9 mouse cellular contexts compared by ENCODE assay signal in the genomic region with DNA sequence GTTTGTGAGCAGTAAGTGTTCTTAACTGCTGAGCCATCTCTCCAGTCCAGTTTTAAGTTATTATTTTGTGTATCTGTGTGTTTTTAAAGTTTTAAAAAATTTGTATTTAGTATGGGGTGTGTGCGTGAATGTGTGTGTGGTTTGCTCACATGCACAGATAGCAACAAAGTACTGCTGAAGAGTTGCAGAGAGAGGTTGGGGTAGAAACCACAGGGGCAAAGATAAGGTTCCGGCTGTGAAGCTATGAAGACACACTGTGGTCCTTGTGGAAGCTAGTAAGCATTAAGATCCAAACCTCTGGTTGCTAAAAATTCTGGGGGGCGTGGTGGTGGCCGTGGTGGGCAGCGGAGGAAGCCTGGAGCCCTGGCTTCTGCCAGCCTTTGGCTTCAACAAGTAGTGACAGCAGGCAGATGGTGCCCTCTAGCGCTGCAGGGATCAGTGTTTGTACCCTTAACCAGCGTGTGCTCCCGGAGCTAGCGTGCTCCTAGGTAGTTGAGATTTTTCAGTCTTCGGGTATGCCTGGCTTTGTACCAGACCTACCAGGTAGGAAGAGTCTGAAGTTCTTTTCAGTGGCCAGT. TPM values are rescaled to one million over a fixed set of nuclear protein-coding genes. Genes with fewer than 3 reads are reported as not detected.
DNase-seq lines count a peak whose midpoint lies in the region; ATAC-seq and TF ChIP-seq lines count a peak whose summit lies in the region.
"Had no signal": no experiment of that assay in that cellular context is flagged by ENCODE, and none has a peak within 500 bp of the region (broad histone marks: within the 10 kb centered on the region; RNA-seq: fewer than 3 reads in every experiment).

No protein-coding gene starts in this region.

- H3K9ac ChIP-seq in kidney, embryonic 16.5 days (replicated peaks; ENCODE audit: low read length), result no peak overlapping the region
- H3K9ac ChIP-seq: neural tube, embryonic 12.5 days had no signal

- no peaks in the 10 kb centered on the region for H3K36me3 ChIP-seq in kidney, adult 2 months (ENCODE audit: control insufficient read depth, insufficient read depth, low read length)
- H3K36me3 ChIP-seq in kidney, embryonic 16.5 days (ENCODE audit: insufficient read depth, low read length), result no peaks in the 10 kb centered on the region
- H3K36me3 ChIP-seq: neural tube, embryonic 12.5 days had no signal

- no peak for ATAC-seq in kidney, embryonic 16.5 days (ENCODE audit: low FRiP score, low TSS enrichment)

- no peak overlapping the region for H3K4me2 ChIP-seq in kidney, embryonic 16.5 days (replicated peaks; ENCODE audit: low read depth, low read length)
- H3K4me2 ChIP-seq: neural tube, embryonic 12.5 days had no signal

- peaks cover 6% of the 10 kb centered on the region; the same call in 1 of the 2 replicates for H3K4me1 ChIP-seq in kidney, adult 2 months (ENCODE audit: control insufficient read depth, insufficient read depth, low read length)
- H3K4me1 ChIP-seq in kidney, embryonic 16.5 days (ENCODE audit: insufficient read depth, low read length), result peaks cover 5% of the 10 kb centered on the region

- H3K9me3 ChIP-seq in kidney, embryonic 16.5 days (ENCODE audit: low read length), result no peaks in the 10 kb centered on the region
- H3K9me3 ChIP-seq: neural tube, embryonic 12.5 days had no signal

- intact Hi-C loops in left cerebral cortex, postnatal 4 days (cut with DNase I), result no loop called here

- 28% methylated on average over 10 of the region's 10 CpGs for WGBS in kidney, adult 2 months
- WGBS in kidney, embryonic 16.5 days, result 49% methylated on average over 10 of the region's 10 CpGs

- peak; percentile 87 for TF ChIP-seq CTCF in kidney, adult 2 months (conservative IDR thresholded peaks at IDR 0.05; ENCODE audit: insufficient read depth, insufficient read length, low read depth, low read length)

- H3K27ac ChIP-seq in kidney, adult 2 months (ENCODE audit: insufficient read depth, low read depth, low read length), result no peak overlapping the region
- H3K27ac ChIP-seq in kidney, embryonic 16.5 days (ENCODE audit: low read length), result no peak overlapping the region
- H3K27ac ChIP-seq: neural tube, embryonic 12.5 days had no signal

- TF ChIP-seq POLR2A in kidney, adult 2 months (IDR thresholded peaks at IDR 0.05; ENCODE audit: low read depth, low read length), result no peak

- H3K27me3 ChIP-seq in kidney, adult 2 months (replicated peaks; ENCODE audit: control insufficient read depth, insufficient read depth, low read length), result no peaks in the 10 kb centered on the region
- H3K27me3 ChIP-seq in kidney, embryonic 16.5 days (ENCODE audit: insufficient read depth, low read length), result no peaks in the 10 kb centered on the region
- H3K27me3 ChIP-seq: neural tube, embryonic 12.5 days had no signal

- peak; percentile 84 for DNase-seq in kidney, adult 2 months
- peak; percentile 72 for DNase-seq in adrenal gland, postnatal 10 days
- DNase-seq in gastrocnemius, postnatal 10 days, result peak; percentile 36
- DNase-seq in left cerebral cortex, postnatal 4 days, result peak; percentile 57
- peak; percentile 25 for DNase-seq in ovary, postnatal 14 days (ENCODE audit: low spot score)
- DNase-seq in Muller cell, postnatal 12 days (ENCODE audit: inconsistent ontology term), result no peak
- no peak for DNase-seq in adipocyte (ENCODE audit: low spot score)

- no peak overlapping the region for H3K4me3 ChIP-seq in kidney, adult 2 months (ENCODE audit: insufficient read depth, low read depth, low read length)
- no peak overlapping the region for H3K4me3 ChIP-seq in kidney, embryonic 16.5 days (ENCODE audit: low read length)
- H3K4me3 ChIP-seq: neural tube, embryonic 12.5 days had no signal

RNA-seq across cellular contexts. Expression of gene Aacs, which starts 13.7 kb away (rescaled TPM):
- polyA plus RNA-seq in kidney, adult 2 months (2012; rRNA removed), result 102 and 131 TPM in 2 replicates
- 39.8 and 41.1 TPM in 2 replicates for polyA plus RNA-seq in kidney, embryonic 16.5 days (2015; fragmentation: Nextera tagmentation; extraction: Ambion mirVana)
- total RNA-seq in adrenal gland, postnatal 10 days (2021), result 10 to 100 TPM; 18.1 to 18.5 TPM
- total RNA-seq in gastrocnemius, postnatal 10 days (2021), result 1 to 10 TPM; 5.1 to 6.6 TPM
- 100 to 1,000 TPM; 112 to 116 TPM for total RNA-seq in left cerebral cortex, postnatal 4 days (2021)

RNA-seq across cellular contexts. Expression of gene Bri3bp, which starts 20.6 kb away (rescaled TPM):
- 12.1 and 13.0 TPM in 2 replicates for polyA plus RNA-seq in kidney, adult 2 months (2012; rRNA removed)
- polyA plus RNA-seq in kidney, embryonic 16.5 days (2015; fragmentation: Nextera tagmentation; extraction: Ambion mirVana), result 44.4 and 46.1 TPM in 2 replicates
- 10 to 100 TPM; 31.6 to 37.1 TPM for total RNA-seq in adrenal gland, postnatal 10 days (2021)
- 1 to 10 TPM; 7.6 to 8.0 TPM for total RNA-seq in gastrocnemius, postnatal 10 days (2021)
- 10 to 100 TPM; 81.1 to 88.2 TPM for total RNA-seq in left cerebral cortex, postnatal 4 days (2021)

RNA-seq across cellular contexts. Expression of gene Dhx37, which starts 28.0 kb away (rescaled TPM):
- polyA plus RNA-seq in kidney, adult 2 months (2012; rRNA removed), result 10.8 and 16.4 TPM in 2 replicates
- 10.4 and 14.2 TPM in 2 replicates for polyA plus RNA-seq in kidney, embryonic 16.5 days (2015; fragmentation: Nextera tagmentation; extraction: Ambion mirVana)
- total RNA-seq in adrenal gland, postnatal 10 days (2021), result 10 to 100 TPM; 11.2 to 12.2 TPM
- total RNA-seq in gastrocnemius, postnatal 10 days (2021), result 1 to 10 TPM; 3.7 to 4.6 TPM
- total RNA-seq in left cerebral cortex, postnatal 4 days (2021), result 10 to 100 TPM; 20.3 to 20.6 TPM

Comparison
In these comparisons a context has a peak if more than half of its experiments do, and no peak if none do; other contexts are left out.
1. DNase-seq: peak in kidney, adult 2 months (single experiment), adrenal gland, postnatal 10 days (single experiment), gastrocnemius, postnatal 10 days (single experiment), left cerebral cortex, postnatal 4 days (single experiment) and ovary, postnatal 14 days (single experiment); none in Muller cell, postnatal 12 days (single experiment) and adipocyte (single experiment).
2. RNA of gene Aacs, which starts 13.7 kb away (total RNA-seq): 112 to 116 TPM in left cerebral cortex, postnatal 4 days; 18.1 to 18.5 TPM in adrenal gland, postnatal 10 days and 5.1 to 6.6 TPM in gastrocnemius, postnatal 10 days; every median in the first group is over 4 times any median in the second.